Mouse (Mus musculus) C2C12 (cell line): ENCODE results near the gene Ppp1r18. TPM values are rescaled to one million over a fixed set of nuclear protein-coding genes. Genes with fewer than 3 reads are reported as not detected.

Experiments
- H3K27me3 ChIP-seq: one replicate; pipeline ENCODE4 v1.6.1; 2011; ENCODE audit not compliant: control insufficient read depth, insufficient read depth, insufficient read length
- H3K36me3 ChIP-seq: one replicate; pipeline ENCODE4 v1.6.1; 2011; ENCODE audit not compliant: control insufficient read depth, insufficient read depth
- H3K4me3 ChIP-seq: one replicate; pipeline ENCODE4 v1.5.1; 2011; ENCODE audit warnings: mild to moderate bottlenecking, control low read depth; ENCODE audit not compliant: poor library complexity, insufficient read depth, severe bottlenecking
- H3K79me2 ChIP-seq: one replicate; pipeline ENCODE4 v1.6.1; 2011; ENCODE audit not compliant: control insufficient read depth, insufficient read depth
- H3K79me3 ChIP-seq: one replicate; pipeline ENCODE4 v1.6.1; 2011; ENCODE audit warnings: low read depth, control low read depth
- H3ac ChIP-seq: one replicate; pipeline ENCODE3; 2011; ENCODE audit warnings: low read depth; ENCODE audit not compliant: control insufficient read depth, insufficient read length
- CEBPB ChIP-seq: IDR thresholded peaks from one replicate; pipeline ENCODE4 v1.6.1; 2011; ENCODE audit warnings: low read depth, mild to moderate bottlenecking, control low read depth, moderate library complexity
- CTCF ChIP-seq: IDR thresholded peaks from one replicate; pipeline ENCODE4 v1.5.1; 2011; ENCODE audit not compliant: control insufficient read depth, insufficient read depth, insufficient read length
- FOSL1 ChIP-seq: IDR thresholded peaks from one replicate; pipeline ENCODE4 v1.8.0; 2011; ENCODE audit warnings: mild to moderate bottlenecking, low read length; ENCODE audit not compliant: poor library complexity, insufficient read depth, severe bottlenecking
- MAX ChIP-seq: IDR thresholded peaks from one replicate; pipeline ENCODE4 v1.6.1; 2011; ENCODE audit warnings: mild to moderate bottlenecking, control low read depth
- MYOD1 ChIP-seq: IDR thresholded peaks from one replicate; pipeline ENCODE4 v1.6.1; 2011; ENCODE audit warnings: low read depth; ENCODE audit not compliant: control insufficient read depth, insufficient read length
- MYOG ChIP-seq: IDR thresholded peaks from one replicate; pipeline ENCODE4 v1.6.1; 2011; ENCODE audit not compliant: control insufficient read depth, insufficient read length; ENCODE audit errors: extremely low read depth
- USF1 ChIP-seq: IDR thresholded peaks from one replicate; pipeline ENCODE4 v1.6.1; 2011; ENCODE audit warnings: low read depth, mild to moderate bottlenecking, control low read depth, moderate library complexity
- microRNA-seq: library from miRNA; unstranded; fragments of <30 nt; microRNA quantifications from one replicate; pipeline ENCODE4, GENCODE M21; 2019; ENCODE audit warnings: borderline microRNAs expressed
- polyA plus RNA-seq: library from polyadenylated mRNA; unstranded; fragments of >200 nt; fragmentation: generic; extraction: Trizol; gene quantifications from one replicate; pipeline ENCODE4 v1.2.1, GENCODE M21; 2012; ENCODE audit warnings: missing spikeins

Gene Ppp1r18
- polyA plus RNA-seq, 1 experiment, result 84.2 TPM

GRCm38 (mm10) chr17:35922566-35922965 is 57.2 kb downstream of the Ppp1r18 start:
- Histone ChIP-seq H3K27me3 (no peaks in the 10 kb centered on the region), H3K36me3 (peaks cover 85% of the 10 kb centered on the region), H3K79me3 (peaks cover 25% of the 10 kb centered on the region), H3K4me3 (no peak overlapping the region), H3ac (no peak overlapping the region), H3K79me2 (peaks cover 42% of the 10 kb centered on the region)
- TF ChIP-seq USF1 (no peak), CTCF (no peak), MYOD1 (no peak), MYOG (no peak), MAX (no peak), CEBPB (no peak), FOSL1 (no peak)

- Histone ChIP-seq H3ac (no peak overlapping the region), H3K4me3 (no peak overlapping the region), H3K27me3 (no peaks in the 10 kb centered on the region), H3K79me2 (peaks cover 35% of the 10 kb centered on the region), H3K79me3 (peaks cover 17% of the 10 kb centered on the region), H3K36me3 (peaks cover 86% of the 10 kb centered on the region)
- no peak for TF ChIP-seq MYOG
- no peak for TF ChIP-seq CEBPB
- TF ChIP-seq CTCF, result no peak
- no peak for TF ChIP-seq MYOD1
- no peak for TF ChIP-seq FOSL1
- no peak for TF ChIP-seq MAX
- TF ChIP-seq USF1, result no peak
These were observed 57.9 kb downstream of the Ppp1r18 start for GRCm38 (mm10) chr17:35923281-35923680.

Small RNAs within 50 kb of the gene (microRNA-seq; reads per million reads assigned to microRNA genes)
- gene Gm28033, result 5.3 reads per million, percentile 53 among the genes with 10 or more reads in this experiment
- gene Mir1894, result not detected

Other genes with a start within 250 kb of the Ppp1r18 start
- gene Gm9573, start 239.0 kb upstream of the Ppp1r18 start, polyA plus RNA-seq, result not detected
- 0.05 TPM for gene Mucl3, start 221.9 kb upstream of the Ppp1r18 start, polyA plus RNA-seq
- 12.6 TPM for gene Vars2, start 198.0 kb upstream of the Ppp1r18 start, polyA plus RNA-seq
- 40.6 TPM for gene Gtf2h4, start 191.9 kb upstream of the Ppp1r18 start, polyA plus RNA-seq
- 56.6 TPM for gene Ddr1, start 161.0 kb upstream of the Ppp1r18 start, polyA plus RNA-seq
- gene Ier3, start 43.9 kb upstream of the Ppp1r18 start, polyA plus RNA-seq, result 55.2 TPM
- 57.2 TPM for gene Flot1, start 42.4 kb upstream of the Ppp1r18 start, polyA plus RNA-seq
- gene Tubb5, start 27.3 kb upstream of the Ppp1r18 start, polyA plus RNA-seq, result 1,881 TPM
- 16.6 TPM for gene Mdc1, start 24.1 kb upstream of the Ppp1r18 start, polyA plus RNA-seq
- 25.5 TPM for gene Nrm, start 4.3 kb upstream of the Ppp1r18 start, polyA plus RNA-seq
- 42.4 TPM for gene Dhx16, start 14.2 kb downstream of the Ppp1r18 start, polyA plus RNA-seq
- 36.0 TPM for gene 2310061I04Rik, start 31.8 kb downstream of the Ppp1r18 start, polyA plus RNA-seq
- 13.1 TPM for gene Atat1, start 44.5 kb downstream of the Ppp1r18 start, polyA plus RNA-seq
- gene Mrps18b, start 50.8 kb downstream of the Ppp1r18 start, polyA plus RNA-seq, result 153 TPM
- 33.1 TPM for gene Ppp1r10, start 50.8 kb downstream of the Ppp1r18 start, polyA plus RNA-seq
- 82.6 TPM for gene Abcf1, start 104.2 kb downstream of the Ppp1r18 start, polyA plus RNA-seq
- 71.7 TPM for gene Gnl1, start 114.3 kb downstream of the Ppp1r18 start, polyA plus RNA-seq
- 13.7 TPM for gene Prr3, start 114.6 kb downstream of the Ppp1r18 start, polyA plus RNA-seq
- 0.16 TPM for gene H2-T24, start 155.0 kb downstream of the Ppp1r18 start, polyA plus RNA-seq
- 7.0 TPM for gene H2-T23, start 167.3 kb downstream of the Ppp1r18 start, polyA plus RNA-seq
- 21.7 TPM for gene H2-T22, start 177.2 kb downstream of the Ppp1r18 start, polyA plus RNA-seq
- gene Gm6034, start 177.4 kb downstream of the Ppp1r18 start, polyA plus RNA-seq, result not detected
- 0.18 TPM for gene Gm11127, start 192.8 kb downstream of the Ppp1r18 start, polyA plus RNA-seq